Comparison of ENCODE assay signal across 8 mouse cellular contexts in the genomic region with DNA sequence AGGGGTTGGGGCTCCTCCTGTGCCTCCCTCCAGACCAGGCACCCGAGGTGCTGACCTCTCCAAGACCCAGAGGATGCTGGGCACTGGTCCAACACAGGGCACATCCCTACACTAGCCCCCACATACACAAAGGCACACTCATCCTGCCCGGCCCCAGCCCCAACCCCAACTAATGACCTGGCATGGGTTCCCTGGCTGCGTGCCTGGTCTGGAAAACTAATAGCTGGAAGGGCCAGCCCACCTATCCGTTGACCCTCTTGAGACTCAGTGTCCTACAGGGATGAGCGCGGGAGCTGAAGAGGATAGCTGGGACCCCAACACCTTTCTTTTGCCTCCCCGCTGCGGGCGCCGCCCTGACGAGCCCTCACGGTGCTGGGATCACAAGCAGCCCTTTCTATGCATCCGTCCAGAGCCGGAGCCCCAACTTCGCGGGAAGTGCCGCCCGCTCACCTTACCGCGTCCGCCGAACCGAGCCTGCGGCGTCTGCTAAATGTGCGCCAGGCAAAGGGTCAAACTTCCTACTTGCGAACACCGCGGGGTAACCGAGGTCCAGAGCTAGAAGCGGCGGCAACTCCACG. TPM values are rescaled to one million over a fixed set of nuclear protein-coding genes. Genes with fewer than 3 reads are reported as not detected.
DNase-seq lines count a peak whose midpoint lies in the region; ATAC-seq lines count a peak whose summit lies in the region.

No protein-coding gene starts in this region.

- no peaks in the 10 kb centered on the region for H3K4me1 ChIP-seq in neural tube, embryonic 11.5 days (ENCODE audit: control insufficient read depth, insufficient read depth, low read length)
- H3K4me1 ChIP-seq in intestine, embryonic 16.5 days (ENCODE audit: control insufficient read depth, insufficient read depth, low read length), result peaks cover 5% of the 10 kb centered on the region; the same call in 1 of the 2 replicates
- H3K4me1 ChIP-seq in neural tube, embryonic 13.5 days (replicated peaks), result peaks cover 13% of the 10 kb centered on the region

- no peaks in the 10 kb centered on the region for H3K9me3 ChIP-seq in neural tube, embryonic 11.5 days (ENCODE audit: control insufficient read depth, low read length)
- H3K9me3 ChIP-seq in intestine, embryonic 16.5 days (ENCODE audit: control insufficient read depth, low read length), result no peaks in the 10 kb centered on the region
- no peaks in the 10 kb centered on the region for H3K9me3 ChIP-seq in neural tube, embryonic 13.5 days

- peak overlapping the region; percentile 26 for H3K4me3 ChIP-seq in neural tube, embryonic 11.5 days (ENCODE audit: low read depth, low read length)
- peak overlapping the region; percentile 51 for H3K4me3 ChIP-seq in intestine, embryonic 16.5 days (ENCODE audit: low read length)
- H3K4me3 ChIP-seq in neural tube, embryonic 13.5 days, result peak overlapping the region; percentile 31

- H3K27me3 ChIP-seq in neural tube, embryonic 11.5 days (ENCODE audit: control insufficient read depth, insufficient read depth, low read length), result peaks cover 29% of the 10 kb centered on the region
- peaks cover 38% of the 10 kb centered on the region for H3K27me3 ChIP-seq in intestine, embryonic 16.5 days (replicated peaks; ENCODE audit: control insufficient read depth, insufficient read depth, low read length)
- peaks cover 48% of the 10 kb centered on the region for H3K27me3 ChIP-seq in neural tube, embryonic 13.5 days

- no peaks in the 10 kb centered on the region for H3K36me3 ChIP-seq in neural tube, embryonic 11.5 days (ENCODE audit: control insufficient read depth, insufficient read depth, low read length)
- no peaks in the 10 kb centered on the region for H3K36me3 ChIP-seq in intestine, embryonic 16.5 days (ENCODE audit: control insufficient read depth, insufficient read depth, low read length)
- H3K36me3 ChIP-seq in neural tube, embryonic 13.5 days, result no peaks in the 10 kb centered on the region

- ATAC-seq in neural tube, embryonic 11.5 days (ENCODE audit: insufficient read depth, low FRiP score, low TSS enrichment), result no peak
- peak; percentile 26; the same call in 1 of the 2 replicates for ATAC-seq in intestine, embryonic 16.5 days
- no peak for ATAC-seq in neural tube, embryonic 13.5 days (ENCODE audit: low read depth)

- 1% methylated on average over 33 of the region's 33 CpGs for WGBS in neural tube, embryonic 11.5 days
- under 1% methylated on average over 33 of the region's 33 CpGs for WGBS in intestine, embryonic 16.5 days
- under 1% methylated on average over 33 of the region's 33 CpGs for WGBS in neural tube, embryonic 13.5 days

- H3K4me2 ChIP-seq in neural tube, embryonic 11.5 days (ENCODE audit: low read depth), result peak overlapping the region; percentile 37
- H3K4me2 ChIP-seq in intestine, embryonic 16.5 days (ENCODE audit: low read depth, low read length), result peak overlapping the region; percentile 86
- H3K4me2 ChIP-seq in neural tube, embryonic 13.5 days, result peak overlapping the region; percentile 52

- H3K9ac ChIP-seq in neural tube, embryonic 11.5 days (ENCODE audit: low read length), result no peak overlapping the region; the same call in 1 of the 2 replicates
- H3K9ac ChIP-seq in intestine, embryonic 16.5 days (ENCODE audit: low read depth, low read length), result peak overlapping the region; percentile 55
- H3K9ac ChIP-seq in neural tube, embryonic 13.5 days, result no peak overlapping the region

- H3K27ac ChIP-seq in neural tube, embryonic 11.5 days (ENCODE audit: low read depth, low read length), result no peak overlapping the region
- H3K27ac ChIP-seq in intestine, embryonic 16.5 days (ENCODE audit: low read length), result no peak overlapping the region
- H3K27ac ChIP-seq in neural tube, embryonic 13.5 days (replicated peaks), result no peak overlapping the region

- DNase-seq in cerebellum, adult 11 months, result peak; percentile 63
- DNase-seq in cerebellum, adult 9-11 months, result no peak
- DNase-seq in neural tube, embryonic 11.5 days (ENCODE audit: low spot score), result no peak
- no peak for DNase-seq in neural tube, embryonic 10.5 days (ENCODE audit: extremely low spot score, low spot score)
- no peak for DNase-seq in layer of hippocampus, postnatal 36 days
- DNase-seq in layer of hippocampus, postnatal 14 days (ENCODE audit: low spot score in 2 of 2), result no peak

RNA-seq across cellular contexts. Expression of a gene that starts 1.1 kb away (rescaled TPM):
- polyA plus RNA-seq in neural tube, embryonic 11.5 days (2014; fragmentation: Nextera tagmentation; extraction: Ambion mirVana), result not detected in 2 replicates
- 0.21 and 0.22 TPM in 2 replicates for polyA plus RNA-seq in intestine, embryonic 16.5 days (2015; fragmentation: Nextera tagmentation; extraction: Ambion mirVana)
- polyA plus RNA-seq in neural tube, embryonic 13.5 days (2015; fragmentation: Nextera tagmentation; extraction: Ambion mirVana), result 0.22 and 0.34 TPM in 2 replicates
- total RNA-seq in layer of hippocampus, postnatal 36 days (2021), result under 1 TPM; 0.95 to 0.96 TPM
- under 1 TPM in 1 of 2 experiments, not detected in 1; 0.14 TPM for total RNA-seq in layer of hippocampus, postnatal 14 days (2021)

RNA-seq across cellular contexts. Expression of a gene that starts 6.6 kb away (rescaled TPM):
- 0.11 and 0.38 TPM in 2 replicates for polyA plus RNA-seq in neural tube, embryonic 11.5 days (2014; fragmentation: Nextera tagmentation; extraction: Ambion mirVana)
- 0.73 TPM in 1 of 2 replicates, not detected in the other for polyA plus RNA-seq in intestine, embryonic 16.5 days (2015; fragmentation: Nextera tagmentation; extraction: Ambion mirVana)
- polyA plus RNA-seq in neural tube, embryonic 13.5 days (2015; fragmentation: Nextera tagmentation; extraction: Ambion mirVana), result not detected in 2 replicates
- total RNA-seq in layer of hippocampus, postnatal 36 days (2021), result under 1 TPM; 0.17 to 0.61 TPM
- not detected for total RNA-seq in layer of hippocampus, postnatal 14 days (2021)

RNA-seq across cellular contexts. Expression of a gene that starts 6.6 kb away (rescaled TPM):
- 51.6 and 60.9 TPM in 2 replicates for polyA plus RNA-seq in neural tube, embryonic 11.5 days (2014; fragmentation: Nextera tagmentation; extraction: Ambion mirVana)
- 57.8 and 59.7 TPM in 2 replicates for polyA plus RNA-seq in intestine, embryonic 16.5 days (2015; fragmentation: Nextera tagmentation; extraction: Ambion mirVana)
- 56.1 and 62.3 TPM in 2 replicates for polyA plus RNA-seq in neural tube, embryonic 13.5 days (2015; fragmentation: Nextera tagmentation; extraction: Ambion mirVana)
- 100 to 1,000 TPM; 125 to 129 TPM for total RNA-seq in layer of hippocampus, postnatal 36 days (2021)
- total RNA-seq in layer of hippocampus, postnatal 14 days (2021), result 100 to 1,000 TPM; 160 to 168 TPM

RNA-seq across cellular contexts. Expression of a gene that starts 31.8 kb away (rescaled TPM):
- polyA plus RNA-seq in neural tube, embryonic 11.5 days (2014; fragmentation: Nextera tagmentation; extraction: Ambion mirVana), result 23.6 and 25.9 TPM in 2 replicates
- polyA plus RNA-seq in intestine, embryonic 16.5 days (2015; fragmentation: Nextera tagmentation; extraction: Ambion mirVana), result 23.2 and 24.3 TPM in 2 replicates
- 50.7 and 51.5 TPM in 2 replicates for polyA plus RNA-seq in neural tube, embryonic 13.5 days (2015; fragmentation: Nextera tagmentation; extraction: Ambion mirVana)
- 10 to 100 TPM; 49.6 to 55.5 TPM for total RNA-seq in layer of hippocampus, postnatal 36 days (2021)
- total RNA-seq in layer of hippocampus, postnatal 14 days (2021), result 10 to 100 TPM; 48.6 to 52.2 TPM

RNA-seq across cellular contexts. Expression of a gene that starts 34.3 kb away (rescaled TPM):
- 21.0 and 23.3 TPM in 2 replicates for polyA plus RNA-seq in neural tube, embryonic 11.5 days (2014; fragmentation: Nextera tagmentation; extraction: Ambion mirVana)
- polyA plus RNA-seq in intestine, embryonic 16.5 days (2015; fragmentation: Nextera tagmentation; extraction: Ambion mirVana), result 22.3 and 24.5 TPM in 2 replicates
- 16.7 and 20.5 TPM in 2 replicates for polyA plus RNA-seq in neural tube, embryonic 13.5 days (2015; fragmentation: Nextera tagmentation; extraction: Ambion mirVana)
- 10 to 100 TPM; 52.5 to 60.2 TPM for total RNA-seq in layer of hippocampus, postnatal 36 days (2021)
- 10 to 100 TPM; 44.4 to 46.2 TPM for total RNA-seq in layer of hippocampus, postnatal 14 days (2021)
